Mouse (Mus musculus): ENCODE measurements around the gene Lzts2. TPM values are rescaled to one million over a fixed set of nuclear protein-coding genes. Genes with fewer than 3 reads are reported as not detected.

Gene Lzts2
- total RNA-seq, 2 experiments from 2014 or later: 21.3 to 23.2 TPM

DNA sequence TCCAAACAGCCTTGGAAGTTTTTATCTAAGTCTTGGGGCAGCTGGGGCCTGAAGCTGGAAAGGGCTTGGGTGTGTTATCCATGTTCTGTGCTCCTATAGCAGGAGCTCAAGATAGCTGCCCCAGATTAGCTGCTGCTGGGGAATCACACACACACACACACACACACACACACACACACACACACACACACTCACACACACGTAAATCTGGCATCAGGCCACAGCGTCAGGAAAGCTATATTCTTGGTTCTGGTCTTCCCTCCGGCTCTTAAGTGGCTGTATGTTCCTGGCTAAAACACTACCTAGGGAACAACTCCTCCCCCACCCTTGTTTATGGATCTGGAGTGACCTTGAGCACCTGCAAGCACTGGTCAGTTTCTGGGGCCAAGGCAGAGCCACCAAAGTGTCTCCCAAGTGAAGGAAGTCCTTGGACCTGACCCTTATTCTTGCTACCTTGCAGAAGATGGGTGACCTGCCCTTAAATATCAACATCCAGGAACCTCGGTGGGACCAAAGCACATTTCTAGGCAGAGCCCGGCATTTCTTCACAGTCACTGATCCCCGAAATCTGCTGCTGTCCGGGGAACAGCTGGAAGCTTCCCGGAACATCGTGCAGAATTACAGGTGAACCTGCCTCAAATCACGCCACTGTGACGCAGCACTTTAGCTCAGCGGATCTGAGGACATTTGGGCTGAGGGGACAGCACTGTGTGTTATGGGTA lies 34.6 kb downstream of the Lzts2 start:
- DNase-seq (ENCODE audit: low spot score in 2 of 2): no peak

DNA sequence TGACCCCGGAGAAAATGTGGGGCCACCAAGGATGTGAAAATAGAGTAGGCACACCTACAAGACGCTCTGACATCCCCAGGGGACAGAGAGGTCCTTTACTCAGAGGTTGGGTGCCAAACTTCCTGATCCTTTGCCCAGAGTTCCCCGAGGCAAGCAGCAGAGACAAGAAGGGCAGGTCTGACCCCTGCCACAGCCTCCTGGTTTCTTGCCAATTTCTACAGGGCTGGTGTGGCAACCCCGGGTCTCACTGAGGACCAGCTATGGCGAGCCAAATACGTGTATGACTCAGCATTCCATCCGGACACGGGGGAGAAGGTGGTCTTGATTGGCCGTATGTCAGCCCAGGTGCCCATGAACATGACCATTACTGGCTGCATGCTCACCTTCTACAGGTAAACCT lies 35.3 kb downstream of the Lzts2 start:
- DNase-seq (ENCODE audit: low spot score in 2 of 2): no peak

DNA sequence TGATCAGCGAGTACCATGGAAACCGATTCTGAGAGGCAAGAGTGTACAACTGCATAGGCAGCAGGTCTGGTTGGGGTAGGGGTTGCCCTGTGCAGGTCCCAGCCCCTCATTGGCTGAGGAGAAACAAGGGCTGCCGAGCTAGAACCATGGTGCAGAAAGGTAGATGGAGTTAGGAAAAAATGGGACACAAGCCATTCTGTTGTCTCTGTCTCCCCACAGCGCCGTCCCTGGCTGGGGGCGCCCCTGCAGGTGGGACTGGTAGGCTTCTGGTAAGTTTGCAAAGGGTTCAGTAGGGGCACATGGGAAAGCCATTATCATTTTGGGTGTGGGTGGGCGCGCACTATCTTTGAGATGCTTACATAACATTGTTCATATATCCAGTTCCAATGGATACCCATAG lies 39.2 kb downstream of the Lzts2 start:
- no peak for DNase-seq (ENCODE audit: low spot score in 2 of 2)

DNA sequence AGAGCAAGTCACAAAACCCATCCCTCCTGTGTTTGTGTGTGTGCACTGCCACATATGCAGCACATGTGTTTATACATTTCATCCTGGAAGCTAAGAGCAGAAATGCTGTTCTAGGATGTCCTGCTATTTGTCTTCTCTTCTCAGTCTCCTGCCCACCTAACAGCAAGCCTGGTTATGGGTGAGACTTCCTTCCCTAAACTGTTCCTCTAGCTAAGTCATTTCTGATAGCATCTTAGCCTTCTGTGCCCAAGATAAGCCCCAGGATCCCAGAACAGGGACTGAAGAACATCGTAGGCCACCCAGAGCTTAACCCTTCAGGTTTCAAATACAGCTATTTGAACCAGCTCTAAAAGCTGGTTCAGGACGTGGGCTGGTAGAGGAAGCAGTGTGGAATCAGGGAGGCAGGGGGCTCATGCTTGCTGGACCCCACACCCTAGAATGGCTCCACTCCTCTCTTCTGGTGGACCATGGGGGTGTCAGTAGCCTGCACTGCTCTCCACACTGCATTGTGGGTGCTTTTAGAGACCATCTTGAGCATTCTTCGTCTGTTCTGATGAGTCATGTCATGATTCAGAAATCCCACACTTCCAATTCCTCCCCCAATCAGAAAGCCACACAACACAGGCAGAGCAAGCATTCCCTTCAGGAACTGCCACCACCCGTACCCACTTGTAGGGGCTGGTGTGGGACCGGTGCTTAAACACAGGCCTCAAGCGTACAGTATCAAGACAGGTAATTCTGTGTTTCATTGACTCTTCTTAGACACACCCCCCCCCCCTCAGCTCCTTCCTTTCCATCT lies 40.9 kb downstream of the Lzts2 start:
- DNase-seq (ENCODE audit: low spot score in 2 of 2): no peak

DNA sequence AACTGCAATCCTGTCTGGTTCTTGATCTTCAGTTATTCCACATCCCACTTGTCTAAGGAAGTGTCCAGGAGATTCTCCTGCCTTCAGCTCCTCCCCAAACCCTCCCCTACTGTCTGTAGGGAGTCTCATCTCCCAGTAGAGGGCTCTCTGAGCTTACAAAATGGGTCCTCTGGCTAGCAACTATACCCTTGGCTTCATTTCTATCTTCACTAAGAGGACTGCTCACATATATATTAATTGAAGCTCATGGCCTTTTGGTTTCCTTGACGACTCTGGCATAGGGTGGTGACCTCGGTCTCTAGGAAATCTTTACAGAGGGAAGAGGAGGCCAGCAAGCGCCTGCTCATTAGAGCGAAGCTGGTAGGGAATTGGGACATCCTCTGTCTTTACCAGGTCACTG lies 42.1 kb downstream of the Lzts2 start:
- DNase-seq (ENCODE audit: low spot score in 2 of 2): no peak

DNA sequence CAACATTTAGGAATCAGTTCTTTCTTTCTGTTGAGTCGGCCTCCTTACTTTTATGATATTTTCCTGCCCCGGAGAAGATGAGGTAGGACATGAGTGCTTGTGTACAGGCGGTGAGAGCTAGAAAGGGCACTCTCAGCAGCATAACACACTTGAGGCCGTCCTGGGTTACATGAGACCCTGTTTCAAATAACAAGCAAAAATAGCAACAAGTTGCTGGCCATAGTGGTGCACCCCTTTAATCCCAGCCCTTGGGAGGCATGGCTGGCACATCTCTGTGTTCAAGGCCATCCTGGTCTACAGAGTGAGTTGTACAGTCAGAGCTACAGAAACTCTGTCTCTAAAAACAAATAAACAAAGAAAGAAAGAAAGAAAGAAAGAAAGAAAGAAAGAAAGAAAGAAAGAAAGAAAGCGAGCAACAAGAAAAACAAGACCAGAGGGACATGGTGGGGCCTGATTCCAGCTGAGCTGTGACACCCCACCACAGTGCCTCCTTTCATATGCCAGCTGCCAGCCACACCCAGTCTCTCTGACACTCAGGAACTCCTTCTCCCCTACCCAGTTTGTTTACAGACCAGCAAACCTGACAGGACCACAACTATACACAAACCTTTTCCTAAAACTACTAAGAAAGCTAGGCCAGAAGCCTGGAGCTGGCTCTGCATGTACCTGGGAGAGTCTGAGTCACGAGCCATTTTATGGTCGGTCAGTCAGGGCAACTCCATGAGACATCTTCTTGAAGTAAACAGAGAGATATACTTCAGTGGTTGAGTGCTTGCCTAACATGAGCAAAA lies 42.9 kb downstream of the Lzts2 start:
- DNase-seq (ENCODE audit: low spot score in 2 of 2): no peak

DNA sequence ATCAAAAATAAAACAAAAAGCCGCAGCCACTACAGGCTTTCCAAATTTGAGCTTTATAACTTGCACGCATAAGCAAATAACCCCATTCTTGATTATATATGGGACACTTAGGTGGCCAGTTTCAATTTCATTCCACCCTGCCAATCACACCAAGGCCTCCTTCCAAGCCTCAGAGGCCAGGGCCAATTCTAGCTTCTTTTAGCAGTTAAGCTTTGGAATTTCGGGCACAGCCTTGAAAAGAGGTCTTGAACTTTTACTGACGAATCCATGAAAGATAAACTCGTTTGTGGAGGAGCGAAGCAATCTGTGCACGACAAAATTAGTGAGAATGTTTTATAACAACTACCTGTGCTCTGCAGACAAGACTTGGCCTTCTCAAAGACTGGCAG lies 43.5 kb downstream of the Lzts2 start:
- peak in 1 of 2 experiments; percentile 45 for DNase-seq (ENCODE audit: low spot score in 2 of 2)

DNA sequence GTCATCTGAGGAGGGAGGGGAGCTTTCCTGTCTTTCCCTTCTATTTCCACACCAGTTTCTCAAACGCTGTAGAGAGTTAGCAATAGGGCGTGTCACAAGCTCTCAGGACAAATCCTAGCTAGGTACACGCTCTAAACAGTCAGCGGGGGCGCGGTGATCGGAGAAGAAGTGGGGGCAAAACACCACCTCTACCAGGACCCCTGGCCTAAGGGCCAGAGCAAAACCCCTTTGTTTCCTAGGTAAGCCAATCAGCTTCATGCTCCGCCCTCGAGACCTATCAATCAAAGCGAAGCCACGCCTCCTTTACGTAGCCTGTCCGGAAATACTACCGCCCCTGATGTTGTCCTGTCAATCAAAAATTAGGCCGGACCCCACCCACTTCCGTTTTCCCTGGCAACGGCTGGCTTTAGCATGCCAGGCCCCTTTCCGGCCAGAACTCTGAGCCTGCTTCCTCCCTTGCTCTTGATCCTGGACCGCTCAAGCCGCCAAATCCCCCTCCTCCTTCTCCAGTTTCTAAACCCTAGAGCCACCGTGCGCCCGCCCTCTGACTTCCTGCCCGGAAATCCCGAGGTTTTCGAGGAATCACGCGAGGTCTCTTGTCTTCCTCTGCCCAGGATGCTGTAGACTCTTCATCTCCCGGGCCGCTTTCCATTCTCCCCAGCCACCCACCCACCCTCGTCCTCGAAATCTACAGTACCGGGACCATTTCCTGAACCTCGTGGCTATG lies 44.1 kb downstream of the Lzts2 start:
- peak; percentile 91 to 92 for DNase-seq (ENCODE audit: low spot score in 2 of 2)

DNA sequence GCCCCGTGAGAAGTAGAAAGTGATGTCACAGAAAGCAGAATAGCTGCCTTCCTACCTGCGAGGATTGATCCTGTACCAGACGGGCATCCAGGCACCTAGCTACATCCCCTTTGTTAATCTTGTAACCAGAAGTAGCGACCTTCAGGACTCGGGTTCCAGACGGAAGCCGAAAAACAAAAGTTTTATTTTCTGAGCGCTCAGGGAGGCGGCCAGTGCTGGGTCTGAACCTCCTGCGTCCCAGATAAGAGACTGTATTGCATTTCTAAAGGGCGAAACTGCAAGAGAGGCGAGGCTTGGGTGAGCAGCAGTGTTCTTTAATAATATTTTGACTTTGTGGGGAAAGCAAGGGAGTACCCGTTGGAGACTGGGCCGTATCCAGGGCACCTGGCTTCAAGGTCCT lies 44.6 kb downstream of the Lzts2 start:
- DNase-seq (ENCODE audit: low spot score in 2 of 2): no peak

DNA sequence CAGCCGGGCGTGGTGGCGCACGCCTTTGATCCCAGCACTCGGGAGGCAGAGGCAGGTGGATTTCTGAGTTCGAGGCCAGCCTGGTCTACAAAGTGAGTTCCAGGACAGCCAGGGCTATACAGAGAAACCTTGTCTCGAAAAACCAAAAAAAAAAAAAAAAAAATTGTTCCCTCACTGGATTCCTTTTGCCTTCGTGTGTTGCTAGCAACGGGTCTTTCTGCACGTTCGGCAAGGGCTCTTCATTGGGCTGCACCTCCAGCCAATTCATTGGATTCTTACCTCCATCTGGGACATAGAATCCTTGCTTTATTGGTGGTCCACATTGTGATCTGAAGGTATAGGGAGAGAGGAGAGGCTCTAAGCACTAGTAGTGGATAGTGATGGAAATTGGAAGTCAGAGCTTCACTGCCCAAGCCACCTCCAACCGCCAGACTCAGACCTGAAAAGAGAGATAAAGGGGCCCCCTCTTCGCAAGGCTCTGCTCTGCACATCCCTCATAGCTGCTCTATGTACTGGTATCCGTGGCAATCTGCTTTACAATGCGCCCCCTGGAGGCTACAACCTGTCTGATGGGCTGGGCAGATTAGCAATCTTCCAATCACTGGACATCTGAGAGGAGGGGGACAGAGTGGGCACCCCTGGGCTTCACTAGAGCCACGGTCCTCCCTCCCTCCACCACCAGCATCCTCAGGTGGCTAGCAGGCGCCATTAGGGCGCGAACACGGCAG lies 49.5 kb downstream of the Lzts2 start:
- DNase-seq (ENCODE audit: low spot score in 2 of 2): peak in 1 of 2 experiments; percentile 53

DNA sequence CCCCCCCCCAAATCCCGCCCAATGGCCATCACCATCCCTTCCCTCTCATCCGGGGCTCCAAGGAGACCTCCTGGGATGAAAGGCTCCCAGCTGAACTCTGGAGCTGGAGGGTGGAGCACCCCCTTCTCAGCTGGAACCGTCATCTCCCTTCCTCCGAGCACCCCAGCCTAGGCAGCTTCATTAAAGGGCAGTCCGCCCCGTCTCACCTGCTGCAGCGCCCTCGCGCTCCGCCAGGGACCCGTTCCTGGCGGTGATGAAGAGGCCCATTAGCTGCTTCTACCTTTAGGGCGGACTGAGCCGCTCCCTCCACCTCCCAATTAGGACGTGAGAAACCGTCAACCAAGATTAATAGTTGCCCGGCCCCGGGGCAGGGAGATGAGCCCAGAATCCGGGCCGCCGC lies 51.0 kb downstream of the Lzts2 start:
- DNase-seq (ENCODE audit: low spot score in 2 of 2): no peak

DNA sequence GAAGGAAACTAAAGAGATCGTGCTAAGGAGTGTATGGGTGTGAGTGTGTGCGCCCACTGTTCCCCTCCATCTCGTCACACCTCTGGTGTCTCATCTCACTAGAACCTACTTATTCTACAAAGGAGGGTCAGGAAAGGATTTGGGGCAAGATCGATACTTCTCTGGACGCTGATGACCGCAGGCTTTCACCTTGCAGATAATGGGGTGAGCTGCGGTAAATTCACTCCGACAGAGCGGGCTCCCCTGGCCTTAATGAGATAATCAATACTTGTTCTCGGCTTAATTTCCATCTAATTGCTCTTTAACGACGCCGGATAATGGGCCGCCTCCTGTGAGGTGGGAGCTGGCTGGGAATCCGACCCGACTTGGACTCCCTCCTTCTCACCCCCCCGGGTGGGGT lies 53.0 kb downstream of the Lzts2 start:
- DNase-seq (ENCODE audit: low spot score in 2 of 2): no peak

DNA sequence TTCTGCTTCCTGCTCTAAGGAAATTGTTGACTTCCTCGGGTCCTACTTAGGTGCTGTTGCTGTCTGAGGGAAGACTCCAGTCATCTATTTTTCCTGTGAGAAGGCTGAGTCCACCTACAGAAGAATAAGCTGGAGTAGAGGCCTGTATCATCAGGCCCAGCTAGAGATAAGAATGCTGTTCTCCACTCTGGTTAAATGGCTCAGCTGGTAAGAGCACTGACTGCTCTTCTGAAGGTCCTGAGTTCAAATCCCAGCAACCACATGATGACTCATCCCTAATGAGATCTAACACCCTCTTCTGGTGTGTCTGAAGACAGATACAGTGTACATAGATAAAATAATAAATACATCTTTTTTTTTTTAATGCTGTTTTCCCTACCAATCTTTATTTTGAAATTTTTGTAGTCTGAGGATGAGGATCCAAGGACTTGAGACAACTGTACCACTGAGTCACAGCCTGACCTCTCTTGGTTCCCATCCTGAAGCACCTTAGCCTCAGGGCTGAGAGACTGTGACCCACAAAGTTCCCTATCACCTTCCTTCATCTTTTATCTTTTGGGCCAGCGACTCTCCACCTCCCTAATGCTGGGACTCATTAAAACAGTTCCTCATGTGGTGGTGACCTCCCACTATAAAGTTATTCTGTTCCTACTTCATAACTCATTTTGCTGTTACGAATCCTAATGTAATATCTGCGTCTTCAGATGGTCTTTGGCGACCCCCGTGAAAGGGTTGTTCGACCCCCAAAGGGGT lies 53.7 kb downstream of the Lzts2 start:
- DNase-seq (ENCODE audit: low spot score in 2 of 2): no peak

DNA sequence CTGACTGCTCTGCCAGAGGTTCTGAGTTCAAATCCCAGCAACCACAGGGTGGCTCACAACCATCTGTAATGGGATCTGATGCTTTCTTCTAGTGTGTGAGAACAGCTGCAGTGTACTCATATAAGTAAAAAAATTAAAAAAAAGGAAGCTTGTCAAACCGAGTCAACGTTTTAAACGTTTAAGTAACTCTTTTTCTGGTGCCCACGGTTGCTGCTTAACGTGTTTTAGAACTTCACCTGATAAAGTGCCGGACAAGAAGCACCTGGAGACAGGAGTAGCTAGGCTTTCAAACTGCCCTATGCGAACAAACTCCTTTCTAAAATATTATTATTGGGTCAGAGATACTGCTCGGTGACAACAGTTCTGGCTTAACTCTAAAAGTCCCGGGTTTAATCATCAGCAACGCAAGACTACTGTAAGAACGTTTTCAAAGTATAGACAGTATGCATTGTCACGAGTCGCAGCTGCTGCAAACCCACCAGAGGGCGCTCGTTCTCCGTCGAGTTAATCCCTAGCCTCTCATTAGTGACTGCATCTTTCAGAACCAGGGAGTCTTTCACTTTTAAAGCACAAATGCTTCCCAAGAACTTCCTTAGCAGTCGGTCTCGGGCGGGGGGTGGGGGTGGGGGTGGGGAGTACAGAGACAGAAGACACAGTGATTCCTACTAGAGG lies 59.8 kb downstream of the Lzts2 start:
- peak; percentile 88 to 89 for DNase-seq (ENCODE audit: low spot score in 2 of 2)

DNA sequence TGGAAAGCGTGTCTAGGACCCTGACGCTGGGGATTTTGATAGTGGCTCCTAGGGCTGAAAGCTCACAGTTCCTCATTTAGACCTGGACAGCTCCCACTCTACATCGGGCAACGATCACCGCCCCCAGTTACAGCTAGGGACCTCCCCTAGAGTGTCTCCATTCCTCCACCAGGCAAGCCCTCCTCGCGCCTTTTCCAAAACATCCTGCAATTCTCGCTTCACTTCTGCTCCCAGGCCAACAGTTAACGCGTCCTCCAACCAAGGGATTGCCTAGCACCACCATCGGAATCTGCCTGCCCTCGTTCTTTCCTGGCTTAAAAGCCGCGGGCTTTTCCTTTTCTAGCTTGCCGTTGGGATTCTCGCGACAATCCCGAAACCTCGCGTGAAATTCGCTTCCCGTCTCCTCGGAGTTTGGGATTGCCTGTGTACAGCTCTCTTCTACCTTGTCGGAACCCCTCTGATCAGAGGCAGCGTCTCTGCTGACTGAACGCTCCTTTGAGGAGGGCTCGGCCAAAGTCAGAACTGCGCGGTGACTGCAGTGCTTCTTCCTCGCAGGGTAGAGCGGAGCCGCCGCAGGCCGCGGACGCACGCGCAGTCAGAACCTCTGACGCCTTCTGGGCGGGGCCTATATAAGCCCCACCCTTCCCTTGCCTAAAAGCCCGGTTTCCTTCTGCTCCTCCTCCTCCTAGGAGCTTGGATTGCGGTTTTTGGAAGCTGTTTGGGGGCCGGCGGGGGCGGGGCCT lies 60.5 kb downstream of the Lzts2 start, which contains the start of gene Kazald1:
Gene Kazald1 (plus strand): TSS at position 662 of the 743 bp plus-strand sequence.
- peak; percentile 95 to 96 for DNase-seq (ENCODE audit: low spot score in 2 of 2)

DNA sequence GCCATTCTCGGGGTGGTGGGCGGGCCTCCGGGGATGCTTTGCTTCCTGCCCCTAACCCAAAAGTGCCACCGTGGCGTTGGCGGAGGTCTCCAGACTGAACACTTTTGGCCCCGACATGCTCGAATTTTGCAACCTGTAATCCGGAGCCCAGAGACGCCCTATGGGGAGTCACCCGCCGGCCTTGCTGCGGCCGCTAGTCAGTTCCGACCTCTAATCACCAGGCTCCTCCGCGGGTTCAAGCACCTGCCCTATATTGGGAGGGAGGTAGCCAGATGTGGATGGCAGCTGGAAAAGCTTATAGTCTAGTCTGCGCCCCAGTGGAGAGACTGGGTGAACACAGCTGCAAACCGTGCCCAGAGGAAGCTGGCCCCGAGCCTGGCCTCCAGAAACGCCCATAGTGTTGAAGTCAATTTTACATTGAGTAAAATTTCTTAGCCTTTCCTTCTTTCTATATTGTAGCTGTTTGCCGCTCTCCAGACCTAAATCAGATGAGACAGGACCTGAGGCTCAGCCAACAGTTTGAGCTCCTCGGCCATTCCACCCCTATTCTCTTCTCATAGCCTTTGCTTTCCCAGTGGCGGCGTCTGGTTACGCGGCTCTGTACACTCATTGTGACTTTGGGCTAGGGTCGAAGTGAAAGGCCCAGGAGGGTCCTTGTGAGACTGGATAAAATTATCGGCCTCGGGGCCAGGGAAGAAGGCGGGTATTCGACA lies 61.3 kb downstream of the Lzts2 start:
- no peak for DNase-seq (ENCODE audit: low spot score in 2 of 2)

DNA sequence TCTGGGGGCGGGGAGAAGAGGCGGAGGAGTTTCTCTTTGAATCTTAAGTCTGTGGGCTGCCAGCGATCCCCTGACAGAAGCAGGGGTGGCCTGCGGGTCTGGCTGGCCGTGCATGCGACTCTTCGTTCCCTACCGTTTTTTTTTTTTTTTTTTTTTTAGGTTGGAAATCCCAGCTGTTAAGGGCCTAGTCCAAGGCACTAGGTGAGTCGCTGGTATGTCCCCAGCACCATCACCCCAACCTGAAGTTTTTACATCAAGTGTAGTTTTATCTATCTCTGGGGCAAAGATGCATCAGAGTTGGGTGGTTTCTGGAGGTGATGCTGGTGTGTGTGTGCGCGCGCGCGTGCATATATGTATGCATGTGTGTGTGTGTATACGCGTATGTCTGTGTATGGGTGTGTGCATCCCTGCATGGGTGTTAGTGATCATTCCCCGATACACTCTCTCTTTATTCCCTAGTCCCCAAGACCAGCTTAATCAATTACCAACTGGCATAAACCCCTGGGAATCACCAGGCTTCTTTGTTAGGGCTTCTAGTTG lies 61.9 kb downstream of the Lzts2 start:
- DNase-seq (ENCODE audit: low spot score in 2 of 2): no peak
